Mouse (Mus musculus) thymus, adult 2 months (tissue): Measurements from ENCODE around the gene Lzts2. TPM values are rescaled to one million over a fixed set of nuclear protein-coding genes. Genes with fewer than 3 reads are reported as not detected.

Experiments
- DNase-seq: peaks from one replicate; pipeline ENCODE4 v3.0.0; 2021
- H3K27ac ChIP-seq: fragments of 200-500 bp; 2 replicates; pipeline ENCODE4 v1.5.1; 2012; ENCODE audit warnings: low read length, control low read depth; ENCODE audit not compliant: control insufficient read depth, insufficient read depth
- H3K27me3 ChIP-seq: fragments of 200-500 bp; 2 replicates; pipeline ENCODE4 v1.6.1; 2012; ENCODE audit warnings: mild to moderate bottlenecking, low read length, moderate library complexity, mixed read lengths; ENCODE audit not compliant: control insufficient read depth, insufficient read depth
- H3K36me3 ChIP-seq: fragments of 200-500 bp; 2 replicates; pipeline ENCODE4 v1.6.1; 2012; ENCODE audit warnings: mild to moderate bottlenecking, low read length, moderate library complexity; ENCODE audit not compliant: control insufficient read depth, insufficient read depth
- H3K4me1 ChIP-seq: fragments of 200-500 bp; replicated peaks from 2 replicates; pipeline ENCODE4 v1.6.1; 2012; ENCODE audit warnings: low read length; ENCODE audit not compliant: control insufficient read depth, insufficient read depth
- H3K4me3 ChIP-seq: fragments of 200-500 bp; 2 replicates; pipeline ENCODE4 v1.5.1; 2012; ENCODE audit warnings: mild to moderate bottlenecking, low read length, control low read depth, moderate library complexity; ENCODE audit not compliant: control insufficient read depth, insufficient read depth
- CTCF ChIP-seq: fragments of 200-500 bp; IDR thresholded peaks from 2 replicates; pipeline ENCODE4 v1.5.1; 2012; ENCODE audit warnings: mild to moderate bottlenecking, control low read depth, low read length, moderate library complexity, borderline replicate concordance; ENCODE audit not compliant: control insufficient read depth, poor library complexity, insufficient read depth; ENCODE audit errors: extremely low read depth
- POLR2A ChIP-seq: fragments of 200-500 bp; IDR thresholded peaks from 2 replicates; pipeline ENCODE4 v1.6.1; 2012; ENCODE audit warnings: mild to moderate bottlenecking, low read length, control low read depth, moderate library complexity; ENCODE audit not compliant: control insufficient read depth, poor library complexity, insufficient read depth; ENCODE audit errors: extremely low read depth
- WGBS: fragments of 180-500 bp; shearing (Covaris S2); methylation state at CpG from one replicate; pipeline ENCODE4 v1.1.7; 2018; 5-methylcytosine and 5-hydroxymethylcytosine counted together
- polyA plus RNA-seq: library from polyadenylated mRNA; depleted of rRNA; stranded (reverse); fragments of >200 nt; gene quantifications from 2 replicates; pipeline ENCODE4 v1.2.3, GENCODE M21; 2012

Lzts2 gene
- polyA plus RNA-seq, 1 experiment, result 41.2 TPM

DNA sequence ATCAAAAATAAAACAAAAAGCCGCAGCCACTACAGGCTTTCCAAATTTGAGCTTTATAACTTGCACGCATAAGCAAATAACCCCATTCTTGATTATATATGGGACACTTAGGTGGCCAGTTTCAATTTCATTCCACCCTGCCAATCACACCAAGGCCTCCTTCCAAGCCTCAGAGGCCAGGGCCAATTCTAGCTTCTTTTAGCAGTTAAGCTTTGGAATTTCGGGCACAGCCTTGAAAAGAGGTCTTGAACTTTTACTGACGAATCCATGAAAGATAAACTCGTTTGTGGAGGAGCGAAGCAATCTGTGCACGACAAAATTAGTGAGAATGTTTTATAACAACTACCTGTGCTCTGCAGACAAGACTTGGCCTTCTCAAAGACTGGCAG lies 43.5 kb downstream of the Lzts2 start:
- Histone ChIP-seq H3K4me3 (peak overlapping the region; percentile 89), H3K27me3 (no peaks in the 10 kb centered on the region), H3K36me3 (peaks cover 4% of the 10 kb centered on the region; the same call in 1 of the 2 replicates), H3K27ac (peak overlapping the region; percentile 99), H3K4me1 (peaks cover 16% of the 10 kb centered on the region)
- no peak for TF ChIP-seq POLR2A
- no peak for TF ChIP-seq CTCF
- 25% methylated on average over 7 of the region's 7 CpGs for WGBS
- no peak for DNase-seq

DNA sequence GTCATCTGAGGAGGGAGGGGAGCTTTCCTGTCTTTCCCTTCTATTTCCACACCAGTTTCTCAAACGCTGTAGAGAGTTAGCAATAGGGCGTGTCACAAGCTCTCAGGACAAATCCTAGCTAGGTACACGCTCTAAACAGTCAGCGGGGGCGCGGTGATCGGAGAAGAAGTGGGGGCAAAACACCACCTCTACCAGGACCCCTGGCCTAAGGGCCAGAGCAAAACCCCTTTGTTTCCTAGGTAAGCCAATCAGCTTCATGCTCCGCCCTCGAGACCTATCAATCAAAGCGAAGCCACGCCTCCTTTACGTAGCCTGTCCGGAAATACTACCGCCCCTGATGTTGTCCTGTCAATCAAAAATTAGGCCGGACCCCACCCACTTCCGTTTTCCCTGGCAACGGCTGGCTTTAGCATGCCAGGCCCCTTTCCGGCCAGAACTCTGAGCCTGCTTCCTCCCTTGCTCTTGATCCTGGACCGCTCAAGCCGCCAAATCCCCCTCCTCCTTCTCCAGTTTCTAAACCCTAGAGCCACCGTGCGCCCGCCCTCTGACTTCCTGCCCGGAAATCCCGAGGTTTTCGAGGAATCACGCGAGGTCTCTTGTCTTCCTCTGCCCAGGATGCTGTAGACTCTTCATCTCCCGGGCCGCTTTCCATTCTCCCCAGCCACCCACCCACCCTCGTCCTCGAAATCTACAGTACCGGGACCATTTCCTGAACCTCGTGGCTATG lies 44.1 kb downstream of the Lzts2 start:
- TF ChIP-seq POLR2A, result peak; percentile 91
- no peak for TF ChIP-seq CTCF
- Histone ChIP-seq H3K27ac (peak overlapping the region; percentile 99), H3K27me3 (no peaks in the 10 kb centered on the region), H3K4me3 (peak overlapping the region; percentile 89), H3K4me1 (peaks cover 16% of the 10 kb centered on the region), H3K36me3 (no peaks in the 10 kb centered on the region)
- WGBS, result under 1% methylated on average over 34 of the region's 34 CpGs
- DNase-seq, result peak; percentile 90

DNA sequence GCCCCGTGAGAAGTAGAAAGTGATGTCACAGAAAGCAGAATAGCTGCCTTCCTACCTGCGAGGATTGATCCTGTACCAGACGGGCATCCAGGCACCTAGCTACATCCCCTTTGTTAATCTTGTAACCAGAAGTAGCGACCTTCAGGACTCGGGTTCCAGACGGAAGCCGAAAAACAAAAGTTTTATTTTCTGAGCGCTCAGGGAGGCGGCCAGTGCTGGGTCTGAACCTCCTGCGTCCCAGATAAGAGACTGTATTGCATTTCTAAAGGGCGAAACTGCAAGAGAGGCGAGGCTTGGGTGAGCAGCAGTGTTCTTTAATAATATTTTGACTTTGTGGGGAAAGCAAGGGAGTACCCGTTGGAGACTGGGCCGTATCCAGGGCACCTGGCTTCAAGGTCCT lies 44.6 kb downstream of the Lzts2 start:
- Histone ChIP-seq H3K4me1 (peaks cover 16% of the 10 kb centered on the region), H3K27me3 (no peaks in the 10 kb centered on the region), H3K4me3 (peak overlapping the region; percentile 89), H3K36me3 (no peaks in the 10 kb centered on the region), H3K27ac (peak overlapping the region; percentile 83; the same call in 1 of the 2 replicates)
- TF ChIP-seq POLR2A, result no peak
- no peak for TF ChIP-seq CTCF
- DNase-seq, result no peak
- 2% methylated on average over 14 of the region's 14 CpGs for WGBS

DNA sequence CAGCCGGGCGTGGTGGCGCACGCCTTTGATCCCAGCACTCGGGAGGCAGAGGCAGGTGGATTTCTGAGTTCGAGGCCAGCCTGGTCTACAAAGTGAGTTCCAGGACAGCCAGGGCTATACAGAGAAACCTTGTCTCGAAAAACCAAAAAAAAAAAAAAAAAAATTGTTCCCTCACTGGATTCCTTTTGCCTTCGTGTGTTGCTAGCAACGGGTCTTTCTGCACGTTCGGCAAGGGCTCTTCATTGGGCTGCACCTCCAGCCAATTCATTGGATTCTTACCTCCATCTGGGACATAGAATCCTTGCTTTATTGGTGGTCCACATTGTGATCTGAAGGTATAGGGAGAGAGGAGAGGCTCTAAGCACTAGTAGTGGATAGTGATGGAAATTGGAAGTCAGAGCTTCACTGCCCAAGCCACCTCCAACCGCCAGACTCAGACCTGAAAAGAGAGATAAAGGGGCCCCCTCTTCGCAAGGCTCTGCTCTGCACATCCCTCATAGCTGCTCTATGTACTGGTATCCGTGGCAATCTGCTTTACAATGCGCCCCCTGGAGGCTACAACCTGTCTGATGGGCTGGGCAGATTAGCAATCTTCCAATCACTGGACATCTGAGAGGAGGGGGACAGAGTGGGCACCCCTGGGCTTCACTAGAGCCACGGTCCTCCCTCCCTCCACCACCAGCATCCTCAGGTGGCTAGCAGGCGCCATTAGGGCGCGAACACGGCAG lies 49.5 kb downstream of the Lzts2 start:
- peaks cover 3% of the 10 kb centered on the region for H3K4me1 ChIP-seq
- H3K4me3 ChIP-seq, result no peak overlapping the region
- no peaks in the 10 kb centered on the region for H3K36me3 ChIP-seq
- H3K27me3 ChIP-seq, result no peaks in the 10 kb centered on the region
- 52% methylated on average over 20 of the region's 20 CpGs for WGBS
- TF ChIP-seq CTCF, result peak; percentile 67; the same call in 1 of the 2 replicates
- TF ChIP-seq POLR2A, result no peak
- H3K27ac ChIP-seq, result no peak overlapping the region
- DNase-seq, result peak; percentile 63

DNA sequence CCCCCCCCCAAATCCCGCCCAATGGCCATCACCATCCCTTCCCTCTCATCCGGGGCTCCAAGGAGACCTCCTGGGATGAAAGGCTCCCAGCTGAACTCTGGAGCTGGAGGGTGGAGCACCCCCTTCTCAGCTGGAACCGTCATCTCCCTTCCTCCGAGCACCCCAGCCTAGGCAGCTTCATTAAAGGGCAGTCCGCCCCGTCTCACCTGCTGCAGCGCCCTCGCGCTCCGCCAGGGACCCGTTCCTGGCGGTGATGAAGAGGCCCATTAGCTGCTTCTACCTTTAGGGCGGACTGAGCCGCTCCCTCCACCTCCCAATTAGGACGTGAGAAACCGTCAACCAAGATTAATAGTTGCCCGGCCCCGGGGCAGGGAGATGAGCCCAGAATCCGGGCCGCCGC lies 51.0 kb downstream of the Lzts2 start:
- H3K4me3 ChIP-seq, result no peak overlapping the region
- no peaks in the 10 kb centered on the region for H3K4me1 ChIP-seq
- H3K27ac ChIP-seq, result no peak overlapping the region
- DNase-seq, result no peak
- H3K27me3 ChIP-seq, result no peaks in the 10 kb centered on the region
- 72% methylated on average over 21 of the region's 21 CpGs for WGBS
- TF ChIP-seq POLR2A (no peak), CTCF (no peak)
- H3K36me3 ChIP-seq, result no peaks in the 10 kb centered on the region

DNA sequence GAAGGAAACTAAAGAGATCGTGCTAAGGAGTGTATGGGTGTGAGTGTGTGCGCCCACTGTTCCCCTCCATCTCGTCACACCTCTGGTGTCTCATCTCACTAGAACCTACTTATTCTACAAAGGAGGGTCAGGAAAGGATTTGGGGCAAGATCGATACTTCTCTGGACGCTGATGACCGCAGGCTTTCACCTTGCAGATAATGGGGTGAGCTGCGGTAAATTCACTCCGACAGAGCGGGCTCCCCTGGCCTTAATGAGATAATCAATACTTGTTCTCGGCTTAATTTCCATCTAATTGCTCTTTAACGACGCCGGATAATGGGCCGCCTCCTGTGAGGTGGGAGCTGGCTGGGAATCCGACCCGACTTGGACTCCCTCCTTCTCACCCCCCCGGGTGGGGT lies 53.0 kb downstream of the Lzts2 start:
- WGBS, result 91% methylated on average over 17 of the region's 17 CpGs
- DNase-seq, result no peak
- Histone ChIP-seq H3K27ac (no peak overlapping the region), H3K36me3 (no peaks in the 10 kb centered on the region), H3K27me3 (no peaks in the 10 kb centered on the region), H3K4me3 (no peak overlapping the region), H3K4me1 (no peaks in the 10 kb centered on the region)
- TF ChIP-seq POLR2A (no peak), CTCF (no peak)
